Mouse (Mus musculus) c-Kit-negative CD71-positive TER-119-positive erythroid progenitor cells, embryonic 14.5 days (primary cell): ENCODE measurements around the gene Ripor3.

Source experiments
- DNase-seq: peaks from one replicate; pipeline ENCODE4 v3.0.0-alpha.2; 2013; ENCODE audit warnings: low read depth, low spot score

Gene Ripor3

DNA sequence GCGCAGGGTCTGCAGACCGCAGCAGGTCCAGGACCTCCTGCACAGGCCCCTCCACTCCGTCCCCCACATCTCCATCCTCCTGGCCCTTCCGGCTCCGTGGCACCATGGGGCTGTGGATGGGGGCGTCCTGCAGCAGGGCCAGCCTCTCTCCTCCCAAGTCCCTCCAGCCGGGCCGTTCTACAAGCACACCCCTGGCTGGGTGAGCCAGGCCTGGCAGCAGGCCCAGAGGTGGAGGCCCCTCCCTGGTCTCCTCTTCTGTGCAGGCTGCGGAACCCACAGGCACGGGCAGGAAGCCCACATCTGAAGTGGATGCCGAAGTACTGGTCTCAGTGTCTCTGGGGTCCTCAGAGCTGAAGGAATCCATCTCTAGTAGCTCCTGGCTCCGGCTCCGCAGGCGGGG lies 21.1 kb downstream of the Ripor3 start:
- DNase-seq: no peak

- DNase-seq: no peak
Measured at GRCm38 (mm10) chr2:167987640-167988039, 22.8 kb downstream of the Ripor3 start.

DNA sequence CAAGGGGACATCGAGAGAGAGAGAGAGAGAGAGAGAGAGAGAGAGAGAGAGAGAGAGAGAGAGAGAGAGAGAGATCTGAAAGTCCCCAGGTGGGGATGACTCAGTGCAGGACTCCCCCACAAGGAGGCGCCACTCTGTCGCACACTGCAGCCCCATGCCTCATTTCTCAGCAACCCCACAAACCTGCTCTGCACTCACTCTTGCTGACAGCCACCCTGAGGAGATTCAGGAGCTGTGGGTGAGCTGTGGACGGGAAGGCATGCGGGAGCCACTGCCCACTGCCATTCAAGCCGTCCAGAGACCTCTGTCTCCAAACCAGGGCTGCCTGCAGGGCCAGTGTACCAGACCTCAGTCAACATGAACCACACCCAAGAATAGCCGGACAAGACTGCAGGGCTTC lies 23.7 kb downstream of the Ripor3 start:
- no peak for DNase-seq

DNA sequence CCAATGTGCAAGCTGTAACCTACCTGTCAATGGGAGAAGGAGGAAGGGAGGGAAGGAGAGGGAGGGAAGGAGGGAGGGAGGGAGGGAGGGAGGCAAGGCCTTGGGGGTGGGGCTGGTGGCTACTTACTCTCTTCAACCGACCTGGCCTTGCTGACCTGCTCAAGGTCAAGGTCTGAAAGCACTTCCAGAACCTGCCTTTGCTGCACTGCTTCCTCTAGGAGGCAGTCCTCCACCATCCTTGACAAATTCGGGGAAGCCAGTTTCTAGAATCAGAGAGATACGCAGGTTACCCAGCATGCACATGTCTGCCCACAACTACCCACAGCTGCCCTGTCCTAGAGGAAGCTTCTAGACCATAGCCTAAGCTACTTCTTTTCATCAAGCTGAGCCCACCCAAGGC lies 25.5 kb downstream of the Ripor3 start:
- no peak for DNase-seq

DNA sequence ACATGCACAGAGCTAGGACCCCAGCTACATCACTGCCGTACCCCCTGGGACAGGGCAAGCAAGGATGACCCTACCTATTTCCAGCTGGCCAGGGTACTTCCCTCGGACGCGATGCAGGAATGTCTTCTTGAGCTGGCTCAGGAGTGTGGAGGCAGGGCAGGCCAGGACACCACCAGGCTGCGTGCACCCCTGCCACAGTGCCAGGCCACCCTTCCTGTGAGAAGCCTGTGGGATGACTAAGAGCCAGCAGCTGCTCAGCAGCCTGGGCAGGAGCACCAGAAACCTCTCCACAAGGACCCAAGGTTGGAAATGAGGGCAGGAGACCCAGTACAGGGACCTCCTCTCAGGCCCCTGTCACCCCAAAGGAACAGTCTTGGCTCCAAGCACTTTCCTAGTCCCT lies 26.0 kb downstream of the Ripor3 start:
- no peak for DNase-seq

DNA sequence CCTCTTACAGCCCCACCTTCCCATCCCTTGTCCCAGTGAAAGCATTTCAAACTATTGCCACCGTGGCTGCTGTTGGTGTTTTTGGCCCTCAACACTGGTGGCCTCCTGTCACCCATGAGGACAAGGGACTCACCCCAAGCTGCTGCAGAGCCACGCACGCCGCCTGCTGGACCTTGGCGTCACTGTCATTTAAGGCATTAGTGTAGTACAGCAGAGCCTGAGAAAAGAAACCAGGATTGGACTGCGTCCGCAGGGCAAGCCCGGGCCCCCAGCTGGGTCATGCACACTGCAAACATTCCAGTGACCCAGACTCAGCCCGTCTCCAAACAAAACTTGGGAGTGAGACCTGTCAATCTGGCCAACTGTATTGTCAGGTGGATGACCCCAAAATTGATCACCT lies 27.8 kb downstream of the Ripor3 start:
- no peak for DNase-seq

DNA sequence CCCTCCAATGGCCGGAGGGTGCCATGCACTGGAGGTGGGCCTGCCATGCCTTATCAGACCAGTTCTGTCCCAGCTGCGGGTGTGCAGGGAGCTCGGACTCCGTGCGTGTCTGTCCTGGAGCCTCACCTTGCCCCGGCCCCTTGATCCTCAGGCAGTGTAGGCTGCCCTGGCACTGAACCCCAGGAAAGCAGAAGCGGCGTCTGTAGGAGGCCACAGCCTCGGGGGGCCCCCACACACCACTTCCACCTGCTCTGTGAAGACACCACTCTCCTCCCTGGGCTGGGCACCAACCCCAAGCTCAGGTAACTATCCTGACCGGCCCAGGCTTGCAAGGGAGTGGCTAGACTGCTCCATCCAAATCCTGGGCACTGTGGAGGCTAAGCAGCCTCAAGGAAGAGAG lies 30.0 kb downstream of the Ripor3 start:
- no peak for DNase-seq

GRCm38 (mm10) chr2:167978271-167978670 lies 32.1 kb downstream of the Ripor3 start:
- DNase-seq: no peak

GRCm38 (mm10) chr2:167975746-167976145 lies 34.7 kb downstream of the Ripor3 start:
- DNase-seq: no peak

DNA sequence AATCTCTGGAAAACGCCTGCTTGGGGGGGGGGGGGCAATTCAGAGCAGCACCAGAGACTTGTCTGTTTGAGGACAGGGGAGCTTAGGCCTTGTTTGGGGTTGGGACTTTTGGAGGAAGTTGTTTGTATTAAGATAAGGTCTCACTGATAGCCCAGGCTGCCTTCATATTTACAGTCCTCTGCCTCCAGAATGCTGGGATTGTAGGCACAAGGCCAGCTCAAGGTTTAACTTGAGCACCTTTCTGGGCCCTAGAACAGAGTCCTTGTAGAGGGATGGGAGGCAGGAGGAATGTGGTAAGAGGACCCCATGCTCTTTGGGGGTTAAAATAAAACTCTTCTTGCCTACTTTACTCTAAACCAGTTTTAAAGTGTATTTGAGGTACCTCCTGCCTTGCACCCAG lies 37.6 kb downstream of the Ripor3 start:
- no peak for DNase-seq

DNA sequence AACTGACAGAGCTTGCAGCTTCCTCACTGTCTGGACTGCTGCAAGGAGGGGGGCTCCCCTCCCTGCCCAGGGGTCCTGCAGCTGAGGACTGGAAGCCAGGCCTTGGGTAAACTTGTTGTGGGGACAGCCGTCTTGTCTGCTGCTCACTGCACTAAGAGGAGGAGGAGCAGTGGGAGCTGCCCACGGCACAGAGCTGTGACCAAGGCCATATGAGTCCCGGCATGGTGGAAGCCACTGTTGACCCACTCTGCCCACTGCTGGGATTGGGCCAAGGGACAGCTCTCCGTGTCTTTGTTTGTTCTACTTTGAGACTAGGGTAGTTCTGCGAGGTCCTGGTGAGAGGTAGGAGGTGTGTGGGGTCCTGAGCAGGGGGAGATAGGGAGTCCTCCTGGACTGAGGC lies 38.3 kb downstream of the Ripor3 start:
- DNase-seq: no peak

DNA sequence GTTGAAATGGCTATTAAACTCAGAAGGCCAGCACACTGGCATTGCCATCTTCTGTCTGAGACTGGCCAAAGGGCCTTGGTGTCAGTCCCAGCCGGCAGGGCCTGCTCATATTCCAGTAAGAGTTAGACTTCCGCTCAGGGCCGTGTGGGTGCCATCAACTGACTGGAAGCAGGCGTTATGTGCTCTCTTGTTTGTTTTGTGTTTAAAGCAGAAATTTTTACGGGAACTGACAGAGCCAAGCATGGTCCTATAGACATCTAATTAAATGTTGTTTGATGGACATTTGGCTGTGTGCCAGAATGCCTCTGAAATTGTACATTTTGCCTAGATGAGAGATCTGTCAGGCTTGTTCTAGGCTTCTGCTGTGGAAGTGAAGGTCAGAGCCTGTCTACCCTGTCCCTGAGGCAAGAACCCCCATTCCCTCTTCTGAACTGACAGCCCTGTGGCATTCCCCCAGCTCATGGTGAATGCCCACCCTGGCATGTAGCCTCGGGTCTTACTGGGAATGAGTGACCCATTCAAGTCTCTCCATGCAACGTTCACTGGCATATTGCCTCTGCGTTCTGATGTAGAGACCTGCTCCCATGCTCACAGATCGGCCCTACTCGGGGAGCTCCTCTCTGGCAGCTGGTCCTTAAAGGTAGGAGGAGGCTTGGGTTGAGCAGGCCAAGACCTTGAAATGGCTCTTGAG lies 40.4 kb downstream of the Ripor3 start:
- no peak for DNase-seq

DNA sequence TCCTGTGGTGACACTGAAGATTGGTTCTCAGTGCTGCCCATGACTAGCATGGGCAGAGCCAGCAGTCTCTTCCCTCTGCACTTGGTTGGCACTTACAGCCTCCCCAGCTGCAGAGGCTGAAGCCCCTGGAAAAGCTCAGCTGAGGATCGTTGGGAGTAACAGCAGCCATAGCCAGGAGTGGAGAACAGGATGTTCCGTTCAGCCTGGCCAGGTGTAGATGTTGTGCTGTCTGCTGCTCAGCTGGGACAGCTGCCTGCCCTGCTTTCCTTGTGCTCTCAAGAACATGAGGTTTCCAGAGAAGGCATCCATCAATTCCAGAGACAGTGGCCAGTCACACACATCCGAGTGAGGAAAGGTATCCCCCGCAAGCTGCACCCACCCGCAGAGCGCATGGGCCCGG lies 41.9 kb downstream of the Ripor3 start:
- DNase-seq: no peak

- DNase-seq: no peak
Measured at GRCm38 (mm10) chr2:167965911-167966310, 44.5 kb downstream of the Ripor3 start.

DNA sequence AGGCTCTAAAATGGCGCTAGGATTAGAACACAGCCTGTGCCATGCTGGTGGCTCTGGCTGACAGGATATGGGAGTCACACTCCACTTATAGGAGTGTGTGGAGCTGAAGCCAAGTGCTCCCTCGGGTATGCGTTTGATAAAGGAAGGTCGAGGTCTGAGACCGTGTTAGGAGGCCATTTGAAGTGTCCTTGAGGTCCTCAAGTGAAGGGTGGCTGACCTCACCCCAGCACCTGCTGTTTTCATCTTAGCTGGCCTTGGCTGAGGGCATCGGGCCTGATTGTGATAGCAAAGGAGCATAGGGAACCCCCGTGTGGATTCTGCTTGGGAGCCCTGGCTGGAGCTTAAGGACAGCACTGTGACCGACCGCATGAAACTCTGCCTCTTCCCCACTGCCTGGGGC lies 46.1 kb downstream of the Ripor3 start:
- no peak for DNase-seq

DNA sequence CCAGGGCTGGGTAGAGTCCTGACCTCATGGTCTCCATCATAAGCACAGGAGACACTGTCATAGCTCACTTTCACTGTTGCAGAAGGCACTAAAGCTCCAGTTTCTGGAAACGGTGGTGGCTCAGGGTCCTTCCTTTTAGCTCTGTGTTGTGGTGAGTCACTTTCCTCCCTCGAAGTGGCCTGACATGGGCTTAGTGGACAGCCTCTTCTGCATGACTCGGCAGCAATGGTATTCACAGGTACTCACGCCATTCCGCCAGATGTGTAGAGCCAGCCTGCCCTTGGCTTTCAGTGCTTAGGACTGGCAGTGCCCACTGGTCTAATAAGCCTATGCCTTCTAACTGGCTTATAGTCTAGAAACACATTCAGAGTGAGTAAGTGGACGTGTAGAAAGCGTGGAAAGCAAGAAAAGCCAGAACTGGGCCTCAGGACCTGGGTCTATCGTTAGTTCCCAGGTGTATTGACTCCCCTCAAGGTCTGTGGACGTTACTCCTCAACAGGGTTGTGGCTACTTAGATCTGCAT lies 46.6 kb downstream of the Ripor3 start:
- no peak for DNase-seq

DNA sequence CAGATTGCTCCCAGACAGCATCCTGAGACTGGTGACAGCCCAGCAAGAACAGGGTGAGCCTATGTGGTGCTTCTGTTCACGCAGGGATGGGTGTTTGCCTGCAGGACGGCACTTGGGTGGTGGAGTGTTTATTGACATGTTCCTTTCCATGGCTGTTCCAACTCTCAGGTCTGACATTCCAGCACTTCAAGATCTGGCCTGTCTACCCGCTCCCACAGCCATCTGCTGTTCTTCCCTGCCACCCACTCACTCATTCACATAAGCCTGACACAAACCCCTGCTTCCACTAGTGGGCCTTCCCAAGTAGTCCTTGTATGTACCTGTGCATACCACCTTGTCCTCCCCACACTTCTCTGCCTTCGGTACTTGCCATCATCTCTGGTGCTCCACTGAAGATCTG lies 47.2 kb downstream of the Ripor3 start:
- DNase-seq: no peak

- DNase-seq: no peak
Measured at GRCm38 (mm10) chr2:167962347-167962746, 48.1 kb downstream of the Ripor3 start.

GRCm38 (mm10) chr2:167960584-167960983 lies 49.8 kb downstream of the Ripor3 start:
- no peak for DNase-seq

DNA sequence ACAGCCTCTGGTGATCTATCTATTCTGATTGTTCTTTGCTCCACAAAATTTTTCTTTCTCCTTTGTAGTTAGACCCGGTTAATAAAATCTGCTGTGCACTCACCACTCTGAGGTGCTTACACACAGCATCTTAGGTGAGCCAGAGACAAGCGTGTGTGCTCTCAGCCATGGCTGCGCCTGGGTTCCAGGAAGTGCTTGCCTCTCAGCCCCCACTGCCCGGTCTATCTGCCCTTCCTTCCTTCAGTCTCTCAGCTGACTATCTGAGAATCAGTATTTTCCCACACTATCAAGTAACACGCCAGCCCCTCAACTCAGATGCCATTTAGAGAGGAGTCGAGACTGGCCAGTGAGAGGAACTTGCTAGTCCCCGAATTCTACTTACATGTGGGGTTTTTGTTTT lies 50.4 kb downstream of the Ripor3 start:
- DNase-seq: no peak

- DNase-seq: no peak
Measured at GRCm38 (mm10) chr2:167959384-167959911, 51.0 kb downstream of the Ripor3 start.

DNA sequence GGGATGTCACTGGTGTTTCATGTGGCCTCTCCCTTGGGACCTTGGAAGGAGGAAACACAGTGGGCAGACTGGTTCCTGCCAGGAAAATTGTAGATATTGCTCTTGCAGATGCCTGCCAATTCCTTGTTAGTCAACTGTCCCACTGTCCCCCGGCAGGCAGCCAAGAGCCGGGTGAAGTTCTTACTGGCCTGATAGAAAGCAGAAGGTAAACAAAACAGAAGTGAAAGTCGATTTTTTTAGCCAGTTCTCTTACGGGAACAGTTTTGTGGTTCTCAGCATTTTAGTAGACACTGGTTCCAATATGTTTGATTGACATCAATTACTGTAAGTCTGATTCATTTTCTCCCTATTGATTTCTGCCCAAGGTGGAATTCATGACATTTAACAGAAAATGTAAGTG lies 51.6 kb downstream of the Ripor3 start:
- no peak for DNase-seq

DNA sequence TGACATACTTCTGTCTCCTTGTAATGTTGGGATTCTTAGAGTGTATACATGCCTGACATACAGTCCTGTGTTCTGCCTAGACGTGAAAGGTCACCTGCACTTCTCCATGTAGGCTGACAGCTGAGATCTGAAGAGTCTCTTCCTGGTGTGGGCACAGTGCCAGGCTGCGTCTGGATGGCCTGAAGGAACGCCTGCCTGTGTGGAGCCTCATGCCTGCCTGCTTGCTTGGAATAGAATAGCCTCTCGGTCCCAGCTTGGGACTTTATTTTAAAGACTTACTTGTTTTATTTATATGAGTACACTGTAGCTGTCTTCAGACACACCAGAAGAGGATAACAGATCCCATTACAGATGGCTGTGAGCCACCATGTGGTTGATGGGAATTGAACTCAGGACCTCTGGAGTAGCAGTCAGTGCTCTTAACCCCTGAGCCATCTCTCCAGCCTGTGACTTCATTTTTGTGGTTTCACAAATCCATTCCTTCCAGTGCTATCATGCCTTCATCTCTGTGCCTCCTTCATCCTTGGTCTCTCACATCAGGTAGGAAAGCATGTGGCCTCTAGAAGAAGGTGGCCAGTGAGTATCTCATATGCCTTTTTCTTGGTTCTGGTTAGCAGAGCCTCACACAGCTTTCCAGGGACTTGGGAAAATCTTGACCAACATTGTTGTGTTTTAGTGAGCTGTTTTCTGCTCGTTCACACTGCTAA lies 52.2 kb downstream of the Ripor3 start:
- no peak for DNase-seq
